Comparison of ENCODE assay signal across 8 mouse cellular contexts in genomic region chrX:7574885-7575231, GRCm38 (mm10). TPM values are rescaled to one million over a fixed set of nuclear protein-coding genes. Genes with fewer than 3 reads are reported as not detected.
DNase-seq lines count a peak whose midpoint lies in the region; ATAC-seq and TF ChIP-seq lines count a peak whose summit lies in the region.

No protein-coding gene starts in this region.

- no peak for TF ChIP-seq CTCF in cortical plate, adult 2 months (IDR thresholded peaks at IDR 0.05; ENCODE audit: extremely low read depth, insufficient read depth, low read length)

- no peak overlapping the region for H3K27ac ChIP-seq in kidney, embryonic 14.5 days (ENCODE audit: low read depth, low read length)
- H3K27ac ChIP-seq in cortical plate, adult 2 months (ENCODE audit: insufficient read depth, low read length) = no peak overlapping the region; the same call in 1 of the 2 replicates
- peak overlapping the region; percentile 92 for H3K27ac ChIP-seq in hindbrain, embryonic 14.5 days
- peak overlapping the region; percentile 85 for H3K27ac ChIP-seq in midbrain, embryonic 13.5 days

- no peaks in the 10 kb centered on the region for H3K4me1 ChIP-seq in kidney, embryonic 14.5 days (ENCODE audit: control insufficient read depth, insufficient read depth, low read length)
- peaks cover 5% of the 10 kb centered on the region; the same call in 1 of the 2 replicates for H3K4me1 ChIP-seq in cortical plate, adult 2 months (ENCODE audit: control insufficient read depth, insufficient read depth, low read length)
- peaks cover 11% of the 10 kb centered on the region for H3K4me1 ChIP-seq in hindbrain, embryonic 14.5 days (replicated peaks; ENCODE audit: control insufficient read depth, insufficient read depth, low read length)
- peaks cover 32% of the 10 kb centered on the region for H3K4me1 ChIP-seq in midbrain, embryonic 13.5 days (replicated peaks)

- H3K9me3 ChIP-seq in kidney, embryonic 14.5 days (ENCODE audit: control insufficient read depth, low read length) = no peaks in the 10 kb centered on the region
- no peaks in the 10 kb centered on the region for H3K9me3 ChIP-seq in hindbrain, embryonic 14.5 days (ENCODE audit: control insufficient read depth, low read length)
- no peaks in the 10 kb centered on the region for H3K9me3 ChIP-seq in midbrain, embryonic 13.5 days

- H3K27me3 ChIP-seq in kidney, embryonic 14.5 days (ENCODE audit: control insufficient read depth, insufficient read depth, low read length) = no peaks in the 10 kb centered on the region
- H3K27me3 ChIP-seq in hindbrain, embryonic 14.5 days (ENCODE audit: control insufficient read depth, insufficient read depth, low read length) = no peaks in the 10 kb centered on the region
- H3K27me3 ChIP-seq in midbrain, embryonic 13.5 days = no peaks in the 10 kb centered on the region

- ATAC-seq in kidney, embryonic 14.5 days (ENCODE audit: low FRiP score, low TSS enrichment) = no peak
- ATAC-seq in hindbrain, embryonic 14.5 days (ENCODE audit: low FRiP score) = no peak; the same call in 1 of the 2 replicates
- peak; percentile 8; the same call in 1 of the 2 replicates for ATAC-seq in midbrain, embryonic 13.5 days
- ATAC-seq in granulocyte monocyte progenitor cell, adult 5-6 weeks (replicated peaks; ENCODE audit: poor library complexity, severe bottlenecking) = no peak

- no peak for DNase-seq in kidney, adult 18-20 months
- DNase-seq in hindbrain, embryonic 14.5 days (ENCODE audit: low spot score) = no peak
- DNase-seq in retina, embryonic 14.5 days (ENCODE audit: low spot score) = no peak
- no peak for DNase-seq in cerebellum, postnatal 25 days

- H3K4me3 ChIP-seq in kidney, embryonic 14.5 days (ENCODE audit: low read length) = peak overlapping the region; percentile 55
- H3K4me3 ChIP-seq in cortical plate, adult 2 months (ENCODE audit: insufficient read depth, low read length) = peak overlapping the region; percentile 55
- peak overlapping the region; percentile 54 for H3K4me3 ChIP-seq in hindbrain, embryonic 14.5 days (replicated peaks; ENCODE audit: low read length)
- peak overlapping the region; percentile 53 for H3K4me3 ChIP-seq in midbrain, embryonic 13.5 days (replicated peaks)

- peak overlapping the region; percentile 46 for H3K4me2 ChIP-seq in kidney, embryonic 14.5 days (replicated peaks; ENCODE audit: low read depth, low read length)
- peak overlapping the region; percentile 48 for H3K4me2 ChIP-seq in hindbrain, embryonic 14.5 days (replicated peaks)
- H3K4me2 ChIP-seq in midbrain, embryonic 13.5 days (replicated peaks) = peak overlapping the region; percentile 49

- TF ChIP-seq POLR2A in cortical plate, adult 2 months (IDR thresholded peaks at IDR 0.05; ENCODE audit: extremely low read depth, insufficient read depth, low read length) = no peak

- no peak overlapping the region; the same call in 1 of the 2 replicates for H3K9ac ChIP-seq in kidney, embryonic 14.5 days (ENCODE audit: low read depth, low read length)
- H3K9ac ChIP-seq in hindbrain, embryonic 14.5 days = peak overlapping the region; percentile 24; the same call in 1 of the 2 replicates
- no peak overlapping the region; the same call in 1 of the 2 replicates for H3K9ac ChIP-seq in midbrain, embryonic 13.5 days (replicated peaks)

- no peaks in the 10 kb centered on the region for H3K36me3 ChIP-seq in kidney, embryonic 14.5 days (ENCODE audit: control insufficient read depth, insufficient read depth, low read length)
- H3K36me3 ChIP-seq in hindbrain, embryonic 14.5 days (replicated peaks; ENCODE audit: control insufficient read depth, insufficient read depth) = no peaks in the 10 kb centered on the region
- no peaks in the 10 kb centered on the region for H3K36me3 ChIP-seq in midbrain, embryonic 13.5 days

- WGBS in kidney, embryonic 14.5 days = 37% methylated on average over 6 of the region's 6 CpGs
- 14% methylated on average over 5 of the region's 6 CpGs for WGBS in hindbrain, embryonic 14.5 days
- 25% methylated on average over 5 of the region's 6 CpGs for WGBS in midbrain, embryonic 13.5 days

RNA-seq across cellular contexts. Expression of gene Ppp1r3f, which starts 0.8 kb away (rescaled TPM):
- 1.9 and 2.4 TPM in 2 replicates for polyA plus RNA-seq in kidney, embryonic 14.5 days (2014; fragmentation: Nextera tagmentation; extraction: Ambion mirVana)
- 13.9 and 14.2 TPM in 2 replicates for polyA plus RNA-seq in cortical plate, adult 2 months (2012; rRNA removed)
- polyA plus RNA-seq in hindbrain, embryonic 14.5 days (2014; fragmentation: Nextera tagmentation; extraction: Ambion mirVana) = 5.0 and 7.5 TPM in 2 replicates
- 4.3 and 5.1 TPM in 2 replicates for polyA plus RNA-seq in midbrain, embryonic 13.5 days (2015; fragmentation: Nextera tagmentation; extraction: Ambion mirVana)
- 0.30 and 1.8 TPM in 2 replicates for total RNA-seq in granulocyte monocyte progenitor cell, adult 5-6 weeks (2014; fragmentation: Nextera tagmentation)
- total RNA-seq in granulocyte monocyte progenitor cell, adult 5-6 weeks (2017) = 0.26 and 1.6 TPM in 2 replicates

RNA-seq across cellular contexts. Expression of gene Foxp3, which starts 1.4 kb away (rescaled TPM):
- polyA plus RNA-seq in kidney, embryonic 14.5 days (2014; fragmentation: Nextera tagmentation; extraction: Ambion mirVana) = 0.07 and 0.36 TPM in 2 replicates
- 0.04 TPM in 1 of 2 replicates, not detected in the other for polyA plus RNA-seq in cortical plate, adult 2 months (2012; rRNA removed)
- polyA plus RNA-seq in hindbrain, embryonic 14.5 days (2014; fragmentation: Nextera tagmentation; extraction: Ambion mirVana) = 0.09 and 0.25 TPM in 2 replicates
- polyA plus RNA-seq in midbrain, embryonic 13.5 days (2015; fragmentation: Nextera tagmentation; extraction: Ambion mirVana) = 0.11 and 0.30 TPM in 2 replicates
- not detected in 2 replicates for total RNA-seq in granulocyte monocyte progenitor cell, adult 5-6 weeks (2014; fragmentation: Nextera tagmentation)
- total RNA-seq in granulocyte monocyte progenitor cell, adult 5-6 weeks (2017) = not detected in 2 replicates

RNA-seq across cellular contexts. Expression of gene Ccdc22, which starts 30.5 kb away (rescaled TPM):
- 25.2 and 32.6 TPM in 2 replicates for polyA plus RNA-seq in kidney, embryonic 14.5 days (2014; fragmentation: Nextera tagmentation; extraction: Ambion mirVana)
- 36.1 and 39.7 TPM in 2 replicates for polyA plus RNA-seq in cortical plate, adult 2 months (2012; rRNA removed)
- 26.6 and 28.0 TPM in 2 replicates for polyA plus RNA-seq in hindbrain, embryonic 14.5 days (2014; fragmentation: Nextera tagmentation; extraction: Ambion mirVana)
- 30.4 and 30.8 TPM in 2 replicates for polyA plus RNA-seq in midbrain, embryonic 13.5 days (2015; fragmentation: Nextera tagmentation; extraction: Ambion mirVana)
- total RNA-seq in granulocyte monocyte progenitor cell, adult 5-6 weeks (2014; fragmentation: Nextera tagmentation) = 37.5 and 38.0 TPM in 2 replicates
- 41.4 and 45.7 TPM in 2 replicates for total RNA-seq in granulocyte monocyte progenitor cell, adult 5-6 weeks (2017)

RNA-seq across cellular contexts. Expression of gene Cacna1f, which starts 32.0 kb away (rescaled TPM):
- 0.04 TPM in 1 of 2 replicates, not detected in the other for polyA plus RNA-seq in kidney, embryonic 14.5 days (2014; fragmentation: Nextera tagmentation; extraction: Ambion mirVana)
- 0.17 and 0.26 TPM in 2 replicates for polyA plus RNA-seq in cortical plate, adult 2 months (2012; rRNA removed)
- 0.21 TPM in 1 of 2 replicates, not detected in the other for polyA plus RNA-seq in hindbrain, embryonic 14.5 days (2014; fragmentation: Nextera tagmentation; extraction: Ambion mirVana)
- 0.17 TPM in 1 of 2 replicates, not detected in the other for polyA plus RNA-seq in midbrain, embryonic 13.5 days (2015; fragmentation: Nextera tagmentation; extraction: Ambion mirVana)
- total RNA-seq in granulocyte monocyte progenitor cell, adult 5-6 weeks (2014; fragmentation: Nextera tagmentation) = 0.53 TPM in 1 of 2 replicates, not detected in the other
- total RNA-seq in granulocyte monocyte progenitor cell, adult 5-6 weeks (2017) = 0.09 and 0.46 TPM in 2 replicates

Comparison
In these comparisons a context has a peak if more than half of its experiments do, and no peak if none do; other contexts are left out.
1. H3K27ac ChIP-seq: peak in hindbrain, embryonic 14.5 days (single experiment) and midbrain, embryonic 13.5 days (single experiment); none in kidney, embryonic 14.5 days (single experiment) and cortical plate, adult 2 months (single experiment).
2. Peak in every context shown above with its lines, with median percentiles within 50 percentile points of each other: H3K4me2 ChIP-seq and H3K4me3 ChIP-seq.